10 mouse cellular contexts compared by ENCODE assay signal in the genomic region with DNA sequence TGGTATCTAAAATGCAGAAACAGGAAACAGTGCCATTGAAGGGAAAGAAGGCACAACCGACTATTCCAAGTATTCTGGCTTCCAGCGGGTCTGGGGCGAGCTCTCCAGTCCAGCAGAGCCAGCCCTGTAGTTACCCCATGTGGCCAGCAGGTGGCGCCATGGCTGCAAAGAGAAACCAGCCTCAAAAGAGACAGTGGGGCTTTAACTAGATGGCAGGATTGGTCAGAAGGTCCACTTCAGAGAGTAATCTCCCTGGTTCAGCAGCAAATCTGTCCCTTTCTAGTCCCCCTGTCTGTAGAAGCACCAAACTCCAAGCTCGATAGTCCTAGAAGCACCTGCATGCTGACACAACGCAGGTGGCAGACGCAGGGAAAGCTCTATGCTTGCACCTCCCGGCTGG. TPM values are rescaled to one million over a fixed set of nuclear protein-coding genes. Genes with fewer than 3 reads are reported as not detected.
DNase-seq lines count a peak whose midpoint lies in the region; ATAC-seq and TF ChIP-seq lines count a peak whose summit lies in the region.
"Had no signal": no experiment of that assay in that cellular context is flagged by ENCODE, and none has a peak within 500 bp of the region (broad histone marks: within the 10 kb centered on the region; RNA-seq: fewer than 3 reads in every experiment).

No protein-coding gene starts in this region.

- H3K27ac ChIP-seq in liver, embryonic 12.5 days: no peak overlapping the region
- no peak overlapping the region for H3K27ac ChIP-seq in intestine, postnatal 0 days (ENCODE audit: low read depth, low read length)
- no peak overlapping the region for H3K27ac ChIP-seq in limb, embryonic 11.5 days (replicated peaks; ENCODE audit: low read depth, low read length)
- no peak overlapping the region for H3K27ac ChIP-seq in neural tube, embryonic 14.5 days (ENCODE audit: low read depth, low read length)
- H3K27ac ChIP-seq: embryonic facial prominence, embryonic 12.5 days; stomach, embryonic 15.5 days had no signal

- TF ChIP-seq CTCF in intestine, postnatal 0 days (IDR thresholded peaks at IDR 0.05; ENCODE audit: low read depth): peak; percentile 96

- ATAC-seq in liver, embryonic 12.5 days: no peak; the same call in 1 of the 2 replicates
- ATAC-seq in intestine, postnatal 0 days: no peak
- ATAC-seq in limb, embryonic 11.5 days (ENCODE audit: insufficient number of reproducible peaks, low FRiP score, low TSS enrichment, low read depth): no peak
- ATAC-seq in neural tube, embryonic 14.5 days (ENCODE audit: low read depth): peak; percentile 49; the same call in 1 of the 2 replicates

- no peaks in the 10 kb centered on the region for H3K27me3 ChIP-seq in liver, embryonic 12.5 days (replicated peaks)
- no peaks in the 10 kb centered on the region for H3K27me3 ChIP-seq in intestine, postnatal 0 days (replicated peaks; ENCODE audit: control insufficient read depth, insufficient read depth, low read length)
- H3K27me3 ChIP-seq in limb, embryonic 11.5 days (ENCODE audit: control insufficient read depth, insufficient read depth, low read length): no peaks in the 10 kb centered on the region
- no peaks in the 10 kb centered on the region for H3K27me3 ChIP-seq in neural tube, embryonic 14.5 days (ENCODE audit: control insufficient read depth, insufficient read depth, low read length)
- H3K27me3 ChIP-seq: embryonic facial prominence, embryonic 12.5 days; stomach, embryonic 15.5 days had no signal

- DNase-seq in liver: peak; percentile 73
- DNase-seq in cerebellum, adult 8-10 months: peak; percentile 72
- DNase-seq in frontal cortex, adult 2 months (ENCODE audit: extremely low spot score in 1 of 2, low spot score in 1 of 2): peak; percentile 31 to 89
- peak; percentile 85 for DNase-seq in limb, embryonic 11.5 days (ENCODE audit: low spot score)
- DNase-seq in testis, postnatal 10 days (ENCODE audit: low spot score): peak; percentile 90

- H3K9me3 ChIP-seq in liver, embryonic 12.5 days (replicated peaks): no peaks in the 10 kb centered on the region
- no peaks in the 10 kb centered on the region for H3K9me3 ChIP-seq in intestine, postnatal 0 days (ENCODE audit: control insufficient read depth)
- H3K9me3 ChIP-seq in limb, embryonic 11.5 days (ENCODE audit: control insufficient read depth, low read length): no peaks in the 10 kb centered on the region
- no peaks in the 10 kb centered on the region for H3K9me3 ChIP-seq in neural tube, embryonic 14.5 days (ENCODE audit: control insufficient read depth, low read length)
- H3K9me3 ChIP-seq: embryonic facial prominence, embryonic 12.5 days; stomach, embryonic 15.5 days had no signal

- H3K4me1 ChIP-seq in liver, embryonic 12.5 days: no peaks in the 10 kb centered on the region
- no peaks in the 10 kb centered on the region for H3K4me1 ChIP-seq in intestine, postnatal 0 days (replicated peaks; ENCODE audit: control insufficient read depth, insufficient read depth, low read length)
- no peaks in the 10 kb centered on the region for H3K4me1 ChIP-seq in limb, embryonic 11.5 days (ENCODE audit: control insufficient read depth, insufficient read depth, low read length)
- no peaks in the 10 kb centered on the region for H3K4me1 ChIP-seq in neural tube, embryonic 14.5 days (ENCODE audit: control insufficient read depth, insufficient read depth, low read length)
- H3K4me1 ChIP-seq: embryonic facial prominence, embryonic 12.5 days had no signal

- no peak overlapping the region for H3K4me2 ChIP-seq in liver, embryonic 12.5 days
- H3K4me2 ChIP-seq in intestine, postnatal 0 days (replicated peaks; ENCODE audit: low read depth): no peak overlapping the region
- no peak overlapping the region for H3K4me2 ChIP-seq in limb, embryonic 11.5 days (ENCODE audit: low read depth, severe bottlenecking)
- no peak overlapping the region for H3K4me2 ChIP-seq in neural tube, embryonic 14.5 days (ENCODE audit: low read depth, low read length)
- H3K4me2 ChIP-seq: embryonic facial prominence, embryonic 12.5 days; stomach, embryonic 15.5 days had no signal

- WGBS in liver, embryonic 12.5 days (ENCODE audit: insufficient replicate concordance): 40% methylated on average over 8 of the region's 8 CpGs
- 44% methylated on average over 8 of the region's 8 CpGs for WGBS in intestine, postnatal 0 days
- WGBS in limb, embryonic 11.5 days: 42% methylated on average over 8 of the region's 8 CpGs
- 37% methylated on average over 8 of the region's 8 CpGs for WGBS in neural tube, embryonic 14.5 days

- H3K4me3 ChIP-seq in liver, embryonic 12.5 days: no peak overlapping the region
- H3K4me3 ChIP-seq in intestine, postnatal 0 days (ENCODE audit: low read depth, low read length): no peak overlapping the region
- no peak overlapping the region for H3K4me3 ChIP-seq in limb, embryonic 11.5 days (ENCODE audit: low read depth, low read length)
- no peak overlapping the region for H3K4me3 ChIP-seq in neural tube, embryonic 14.5 days (ENCODE audit: low read depth, low read length)
- H3K4me3 ChIP-seq: embryonic facial prominence, embryonic 12.5 days; stomach, embryonic 15.5 days had no signal

- no peak overlapping the region for H3K9ac ChIP-seq in liver, embryonic 12.5 days
- no peak overlapping the region for H3K9ac ChIP-seq in intestine, postnatal 0 days (ENCODE audit: low read depth, low read length)
- H3K9ac ChIP-seq in limb, embryonic 11.5 days (ENCODE audit: low read length): no peak overlapping the region
- no peak overlapping the region for H3K9ac ChIP-seq in neural tube, embryonic 14.5 days (replicated peaks; ENCODE audit: low read depth, low read length)
- H3K9ac ChIP-seq: embryonic facial prominence, embryonic 12.5 days; stomach, embryonic 15.5 days had no signal

- peaks cover 22% of the 10 kb centered on the region for H3K36me3 ChIP-seq in liver, embryonic 12.5 days
- peaks cover 57% of the 10 kb centered on the region for H3K36me3 ChIP-seq in intestine, postnatal 0 days (ENCODE audit: control insufficient read depth, insufficient read depth)
- peaks cover 6% of the 10 kb centered on the region; the same call in 1 of the 2 replicates for H3K36me3 ChIP-seq in limb, embryonic 11.5 days (ENCODE audit: control insufficient read depth, insufficient read depth, low read length)
- no peaks in the 10 kb centered on the region for H3K36me3 ChIP-seq in neural tube, embryonic 14.5 days (ENCODE audit: control insufficient read depth, insufficient read depth, low read length)

RNA-seq across cellular contexts. Expression of a gene that starts 8.0 kb away (rescaled TPM):
- 58.0 and 59.4 TPM in 2 replicates for polyA plus RNA-seq in liver, embryonic 12.5 days (2016; fragmentation: Nextera tagmentation; extraction: Ambion mirVana)
- 273 and 340 TPM in 2 replicates for polyA plus RNA-seq in frontal cortex, adult 2 months (2012; rRNA removed)
- 217 and 219 TPM in 2 replicates for polyA plus RNA-seq in intestine, postnatal 0 days (2015; fragmentation: Nextera tagmentation; extraction: Ambion mirVana)
- polyA plus RNA-seq in limb, embryonic 11.5 days (2014; fragmentation: Nextera tagmentation; extraction: Ambion mirVana): 154 and 157 TPM in 2 replicates
- polyA plus RNA-seq in neural tube, embryonic 14.5 days (2014; fragmentation: Nextera tagmentation; extraction: Ambion mirVana): 94.0 and 122 TPM in 2 replicates

RNA-seq across cellular contexts. Expression of a gene that starts 10.1 kb away (rescaled TPM):
- 0.26 and 0.71 TPM in 2 replicates for polyA plus RNA-seq in liver, embryonic 12.5 days (2016; fragmentation: Nextera tagmentation; extraction: Ambion mirVana)
- 4.2 and 4.5 TPM in 2 replicates for polyA plus RNA-seq in frontal cortex, adult 2 months (2012; rRNA removed)
- polyA plus RNA-seq in intestine, postnatal 0 days (2015; fragmentation: Nextera tagmentation; extraction: Ambion mirVana): 0.25 and 0.48 TPM in 2 replicates
- 1.1 TPM in 2 replicates for polyA plus RNA-seq in limb, embryonic 11.5 days (2014; fragmentation: Nextera tagmentation; extraction: Ambion mirVana)
- 1.4 and 1.8 TPM in 2 replicates for polyA plus RNA-seq in neural tube, embryonic 14.5 days (2014; fragmentation: Nextera tagmentation; extraction: Ambion mirVana)
